Mouse (Mus musculus) ES-Bruce4 (cell line): Measurements from ENCODE around the gene Catip. TPM values are rescaled to one million over a fixed set of nuclear protein-coding genes. Genes with fewer than 3 reads are reported as not detected.
A peak's percentile ranks its signal among the peaks of the same experiment; 100 is the strongest.

ENCODE experiments used
- H3K27ac ChIP-seq: 2 replicates; pipeline ENCODE4 v1.5.1; 2012; ENCODE audit warnings: low read length, inconsistent platforms; ENCODE audit not compliant: insufficient read depth
- H3K27me3 ChIP-seq: 2 replicates; pipeline ENCODE4 v1.6.1; 2012; ENCODE audit warnings: mild to moderate bottlenecking, low read length, inconsistent platforms; ENCODE audit not compliant: control insufficient read depth, poor library complexity, insufficient read depth, severe bottlenecking
- H3K36me3 ChIP-seq: 2 replicates; pipeline ENCODE4 v1.6.1; 2012; ENCODE audit warnings: inconsistent platforms, mild to moderate bottlenecking, low read length, moderate library complexity; ENCODE audit not compliant: control insufficient read depth, poor library complexity, insufficient read depth, severe bottlenecking
- H3K4me1 ChIP-seq: one replicate; pipeline ENCODE4 v1.8.1; 2011; ENCODE audit warnings: low read length; ENCODE audit not compliant: control insufficient read depth, insufficient read depth
- H3K4me3 ChIP-seq: 2 replicates; pipeline ENCODE4 v1.5.1; 2011; ENCODE audit warnings: low read depth, mild to moderate bottlenecking, low read length
- H3K9ac ChIP-seq: 2 replicates; pipeline ENCODE4 v1.6.1; 2012; ENCODE audit warnings: low read depth, mild to moderate bottlenecking, inconsistent platforms; ENCODE audit not compliant: poor library complexity, severe bottlenecking
- H3K9me3 ChIP-seq: replicated peaks from 2 replicates; pipeline ENCODE4 v1.6.1; 2012; ENCODE audit warnings: mild to moderate bottlenecking, low read length, inconsistent platforms; ENCODE audit not compliant: control insufficient read depth, poor library complexity, insufficient read depth, severe bottlenecking
- CTCF ChIP-seq: IDR thresholded peaks from one replicate; pipeline ENCODE4 v1.8.1; 2011; ENCODE audit warnings: low read depth, low read length
- EP300 ChIP-seq: IDR thresholded peaks from 2 replicates; pipeline ENCODE4 v1.6.1; 2011; ENCODE audit warnings: low read depth, low read length; ENCODE audit not compliant: insufficient read depth
- POLR2A ChIP-seq: IDR thresholded peaks from one replicate; pipeline ENCODE4 v1.8.1; 2011; ENCODE audit warnings: low read length; ENCODE audit not compliant: insufficient read depth
- polyA plus RNA-seq: library from polyadenylated mRNA; stranded (reverse); fragments of >200 nt; gene quantifications from 2 replicates; pipeline ENCODE4 v1.2.4, GENCODE M21; 2011; ENCODE audit warnings: low read depth; ENCODE audit not compliant: missing spikeins, insufficient read depth, insufficient read length

Catip gene
- polyA plus RNA-seq = 0.75 TPM in 1 of 2 replicates, not detected in the other

DNA sequence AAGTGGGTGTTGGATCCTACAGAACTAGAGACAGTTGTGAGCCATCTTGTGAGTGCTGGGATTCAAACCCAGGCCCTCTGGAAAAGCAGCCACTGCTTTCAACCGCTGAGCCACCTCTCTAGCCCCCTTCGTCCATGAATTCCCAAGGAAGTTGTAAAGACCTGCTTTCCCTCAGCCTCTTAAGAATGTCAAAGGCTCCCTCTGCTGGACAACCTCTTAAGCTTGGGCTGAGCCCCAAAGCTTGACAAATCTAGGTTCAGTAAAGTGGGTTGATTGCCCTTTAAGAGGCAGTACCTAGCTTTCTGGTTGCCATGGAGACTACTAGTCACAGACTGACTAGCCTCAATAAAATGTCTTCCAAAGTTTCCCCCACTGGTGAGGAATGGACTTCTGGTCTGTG is at the start of gene Catip:
TSS of gene Catip (plus strand) at position 297 of the 400 bp plus-strand sequence.
- Histone ChIP-seq H3K27ac (no peak within 1 kb of the TSS), H3K9me3 (no peaks in the 10 kb centered on the region), H3K36me3 (no peaks in the 10 kb centered on the region), H3K27me3 (no peaks in the 10 kb centered on the region), H3K4me1 (no peaks in the 10 kb centered on the region), H3K4me3 (no peak within 1 kb of the TSS), H3K9ac (no peak within 1 kb of the TSS)
- no peak for TF ChIP-seq EP300
- TF ChIP-seq CTCF = peak; percentile 26

DNA sequence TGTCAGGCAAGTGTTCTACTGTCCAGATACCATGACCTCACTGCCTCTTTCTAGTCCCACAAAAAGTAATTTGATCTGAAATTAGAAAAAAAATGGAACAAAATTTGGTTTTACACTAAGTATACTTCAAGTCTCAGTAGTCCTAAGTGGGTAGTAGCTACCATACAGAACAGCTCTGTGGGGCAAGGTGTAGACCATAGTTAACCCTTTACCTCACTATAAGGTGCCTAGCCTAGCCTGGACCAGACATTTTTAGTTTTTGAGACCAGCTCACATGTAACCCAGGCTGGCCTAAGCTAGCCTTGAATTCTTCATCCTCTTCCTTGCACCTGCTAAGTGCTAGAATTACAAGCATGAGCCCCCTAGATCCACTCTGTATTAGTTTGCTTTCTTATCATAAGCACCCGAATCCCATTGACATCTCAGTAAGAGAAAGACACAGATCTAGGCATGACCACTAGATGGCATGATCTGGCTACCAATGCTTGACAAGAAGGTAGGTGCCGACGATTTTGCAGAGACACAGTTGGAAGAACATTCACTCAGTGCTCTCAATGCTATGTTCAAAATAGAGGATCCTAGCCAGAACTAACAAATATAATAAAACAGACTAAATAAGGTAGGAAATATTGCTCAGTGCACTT is 48.7 kb upstream of the Catip start:
- Histone ChIP-seq H3K4me3 (no peak overlapping the region), H3K27me3 (no peaks in the 10 kb centered on the region), H3K4me1 (peaks cover 2% of the 10 kb centered on the region), H3K27ac (no peak overlapping the region), H3K9me3 (no peaks in the 10 kb centered on the region), H3K9ac (no peak overlapping the region), H3K36me3 (no peaks in the 10 kb centered on the region)
- TF ChIP-seq CTCF (no peak), POLR2A (no peak), EP300 (no peak)

DNA sequence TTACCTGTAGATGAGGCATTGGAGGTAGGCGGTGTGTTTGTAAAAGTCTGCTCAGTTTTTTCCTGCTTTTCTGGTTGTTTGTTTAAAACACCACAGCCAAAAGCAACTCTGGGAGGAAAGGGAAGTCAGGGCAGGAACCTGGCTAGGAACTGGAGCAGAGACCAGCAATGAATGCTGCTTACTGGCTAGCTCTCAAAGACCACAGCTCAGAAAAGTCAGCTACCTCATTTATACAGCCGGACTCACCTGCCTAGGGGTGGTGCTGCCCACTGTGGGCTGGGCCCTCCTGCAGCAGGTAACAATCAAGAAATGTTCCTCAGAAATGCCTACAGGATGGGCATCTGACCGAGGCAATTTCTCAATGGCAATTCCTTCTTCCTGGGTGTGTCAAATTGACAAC is 47.1 kb upstream of the Catip start:
- no peaks in the 10 kb centered on the region for H3K9me3 ChIP-seq
- no peak overlapping the region for H3K4me3 ChIP-seq
- H3K36me3 ChIP-seq = no peaks in the 10 kb centered on the region
- H3K9ac ChIP-seq = no peak overlapping the region
- H3K27ac ChIP-seq = no peak overlapping the region
- peaks cover 2% of the 10 kb centered on the region for H3K4me1 ChIP-seq
- TF ChIP-seq EP300 = no peak
- no peak for TF ChIP-seq POLR2A
- TF ChIP-seq CTCF = no peak
- H3K27me3 ChIP-seq = no peaks in the 10 kb centered on the region

DNA sequence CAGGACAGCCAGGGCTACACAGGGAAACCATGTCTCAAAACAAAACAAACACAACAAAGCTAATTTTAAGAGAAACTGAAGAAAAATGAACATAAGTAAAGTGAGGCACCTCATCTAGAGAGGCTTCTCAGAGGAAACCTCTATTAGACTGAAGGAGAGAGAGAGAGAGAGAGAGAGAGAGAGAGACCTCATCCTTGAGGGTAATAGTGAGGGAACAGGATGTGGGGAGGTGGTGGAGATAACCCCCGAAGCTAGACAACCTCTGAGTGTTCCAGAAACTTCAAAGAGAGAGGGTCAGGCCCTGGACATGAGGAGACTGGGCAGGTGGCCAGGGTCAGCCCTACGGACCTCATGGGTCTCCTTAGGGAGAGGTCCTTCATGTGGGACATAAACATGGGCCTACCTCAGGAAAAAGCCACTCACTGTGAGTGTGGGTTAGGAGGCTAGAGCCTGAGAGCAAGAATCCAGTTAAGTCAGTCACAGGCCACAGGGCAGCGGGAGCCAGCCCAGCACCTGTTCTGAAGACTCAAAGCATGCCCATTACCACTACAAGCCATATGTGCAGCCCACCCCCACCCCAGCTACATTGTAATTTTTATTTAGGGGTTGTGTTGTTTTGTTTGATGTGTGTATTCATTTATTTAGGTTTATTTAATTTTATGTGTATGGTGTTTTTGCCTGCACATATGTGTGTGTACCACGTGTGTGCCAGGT is 45.6 kb upstream of the Catip start:
- Histone ChIP-seq H3K9me3 (no peaks in the 10 kb centered on the region), H3K9ac (no peak overlapping the region), H3K4me3 (no peak overlapping the region), H3K27ac (no peak overlapping the region), H3K27me3 (no peaks in the 10 kb centered on the region), H3K4me1 (no peaks in the 10 kb centered on the region), H3K36me3 (no peaks in the 10 kb centered on the region)
- TF ChIP-seq EP300 (no peak), CTCF (no peak), POLR2A (no peak)

DNA sequence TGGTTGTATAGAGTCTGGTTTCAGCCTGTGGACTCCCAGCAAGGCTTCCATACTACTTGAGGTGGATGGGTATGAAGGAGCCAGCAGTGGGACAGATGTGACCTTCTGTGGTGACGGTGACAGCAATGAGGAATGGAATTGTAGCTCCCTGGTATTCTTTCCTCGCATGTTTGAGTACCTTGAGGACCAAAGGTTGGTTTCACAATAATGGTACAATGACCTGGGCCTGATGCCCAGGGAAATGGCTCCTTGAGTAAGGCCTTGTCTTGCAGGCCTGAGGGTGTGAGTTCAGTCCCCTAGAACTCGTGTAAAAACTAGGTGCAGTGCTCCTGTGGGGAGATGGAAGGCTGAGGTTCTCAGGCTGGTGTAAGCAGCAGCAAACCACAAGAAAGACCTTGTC is 43.2 kb upstream of the Catip start:
- no peak overlapping the region for H3K9ac ChIP-seq
- no peaks in the 10 kb centered on the region for H3K9me3 ChIP-seq
- no peaks in the 10 kb centered on the region for H3K36me3 ChIP-seq
- TF ChIP-seq CTCF = no peak
- no peak for TF ChIP-seq POLR2A
- TF ChIP-seq EP300 = no peak
- H3K4me3 ChIP-seq = no peak overlapping the region
- H3K27ac ChIP-seq = no peak overlapping the region
- H3K4me1 ChIP-seq = no peaks in the 10 kb centered on the region
- H3K27me3 ChIP-seq = no peaks in the 10 kb centered on the region

- Histone ChIP-seq H3K4me3 (no peak overlapping the region), H3K4me1 (no peaks in the 10 kb centered on the region), H3K27me3 (no peaks in the 10 kb centered on the region), H3K9ac (no peak overlapping the region), H3K36me3 (no peaks in the 10 kb centered on the region), H3K27ac (no peak overlapping the region), H3K9me3 (no peaks in the 10 kb centered on the region)
- TF ChIP-seq EP300 (no peak), POLR2A (no peak), CTCF (no peak)
Measured at GRCm38 (mm10) chr1:74321396-74321795, 40.5 kb upstream of the Catip start.
